Mouse (Mus musculus) urinary bladder, postnatal 36 days (tissue): ENCODE measurements around the gene Ablim2.
A peak's percentile ranks its signal among the peaks of the same experiment; 100 is the strongest.

Experiments
- DNase-seq, 2 experiments: peaks; one replicate each; pipeline ENCODE4 v3.0.0; 2022; ENCODE audit warnings: low spot score in 2 of 2, mixed read lengths in 1 of 2

Ablim2 gene

GRCm38 (mm10) chr5:35814334-35814941 is 56.8 kb downstream of the Ablim2 start:
- DNase-seq, result no peak

- no peak for DNase-seq
Measured at GRCm38 (mm10) chr5:35815051-35815450, 57.4 kb downstream of the Ablim2 start.

- DNase-seq, result no peak
Measured at GRCm38 (mm10) chr5:35817266-35817665, 59.6 kb downstream of the Ablim2 start.

GRCm38 (mm10) chr5:35817882-35818281 is 60.2 kb downstream of the Ablim2 start:
- DNase-seq, result no peak

GRCm38 (mm10) chr5:35822721-35823120 is 65.0 kb downstream of the Ablim2 start:
- DNase-seq, result no peak

- no peak for DNase-seq
Measured at GRCm38 (mm10) chr5:35826465-35826864, 68.8 kb downstream of the Ablim2 start.

- DNase-seq, result no peak
Measured at GRCm38 (mm10) chr5:35827075-35827474, 69.4 kb downstream of the Ablim2 start.

GRCm38 (mm10) chr5:35827856-35828255 is 70.2 kb downstream of the Ablim2 start:
- DNase-seq, result no peak

- no peak for DNase-seq
Measured at GRCm38 (mm10) chr5:35830101-35830500, 72.4 kb downstream of the Ablim2 start.

- DNase-seq, result no peak
Measured at GRCm38 (mm10) chr5:35833881-35834280, 76.2 kb downstream of the Ablim2 start.

- DNase-seq, result no peak
Measured at GRCm38 (mm10) chr5:35836992-35837391, 79.3 kb downstream of the Ablim2 start.

- DNase-seq, result no peak
Measured at GRCm38 (mm10) chr5:35839262-35839661, 81.6 kb downstream of the Ablim2 start.

- no peak for DNase-seq
Measured at GRCm38 (mm10) chr5:35851485-35851884, 93.8 kb downstream of the Ablim2 start.

GRCm38 (mm10) chr5:35853463-35853862 is 95.8 kb downstream of the Ablim2 start:
- DNase-seq, result no peak

- no peak for DNase-seq
Measured at GRCm38 (mm10) chr5:35856245-35856644, 98.6 kb downstream of the Ablim2 start.

GRCm38 (mm10) chr5:35858069-35858468 is 100.4 kb downstream of the Ablim2 start:
- DNase-seq, result peak; percentile 33 to 56

- no peak for DNase-seq
Measured at GRCm38 (mm10) chr5:35861456-35861855, 103.8 kb downstream of the Ablim2 start.

- no peak for DNase-seq
Measured at GRCm38 (mm10) chr5:35869973-35870372, 112.3 kb downstream of the Ablim2 start.

- peak; percentile 65 to 71 for DNase-seq
Measured at GRCm38 (mm10) chr5:35870408-35871012, 112.8 kb downstream of the Ablim2 start.

GRCm38 (mm10) chr5:35873382-35873781 is 115.7 kb downstream of the Ablim2 start:
- DNase-seq, result no peak

- DNase-seq, result no peak
Measured at GRCm38 (mm10) chr5:35876236-35876635, 118.6 kb downstream of the Ablim2 start.

GRCm38 (mm10) chr5:35879199-35879598 is 121.5 kb downstream of the Ablim2 start:
- no peak for DNase-seq

- peak in 1 of 2 experiments; percentile 51 for DNase-seq
Measured at GRCm38 (mm10) chr5:35882391-35882790, 124.7 kb downstream of the Ablim2 start.

GRCm38 (mm10) chr5:35884262-35884661 is 126.6 kb downstream of the Ablim2 start:
- DNase-seq, result no peak
